Mouse (Mus musculus) liver, embryonic 15.5 days (tissue): ENCODE results near the gene Rnf157. TPM values are rescaled to one million over a fixed set of nuclear protein-coding genes. Genes with fewer than 3 reads are reported as not detected.
"Not testable (repeated sequence)": the region's sequence is repeated elsewhere in the genome, so short reads cannot be mapped to it uniquely, and the experiment has no call there.

Experiments used
- ATAC-seq: fragments of 200-750 bp; cut with Nextera tagmentation; 2 replicates; pipeline ENCODE4 v1.8.0; 2017; ENCODE audit warnings: moderate number of reproducible peaks, mild to moderate bottlenecking, moderate library complexity; ENCODE audit not compliant: insufficient read depth
- H3K27ac ChIP-seq: fragments of 300-500 bp; sonication (generic); replicated peaks from 2 replicates; pipeline ENCODE4 v1.5.1; 2015; ENCODE audit warnings: mild to moderate bottlenecking, inconsistent platforms
- H3K27me3 ChIP-seq: fragments of 300-500 bp; sonication (generic); 2 replicates; pipeline ENCODE4 v1.6.1; 2015; ENCODE audit warnings: mild to moderate bottlenecking, inconsistent platforms
- H3K36me3 ChIP-seq: fragments of 300-500 bp; sonication (generic); replicated peaks from 2 replicates; pipeline ENCODE4 v1.6.1; 2015; ENCODE audit warnings: moderate library complexity, mild to moderate bottlenecking, inconsistent platforms
- H3K4me1 ChIP-seq: fragments of 300-500 bp; sonication (generic); replicated peaks from 2 replicates; pipeline ENCODE4 v1.6.1; 2015; ENCODE audit warnings: inconsistent platforms
- H3K4me2 ChIP-seq: fragments of 300-500 bp; sonication (generic); 2 replicates; pipeline ENCODE4 v1.6.1; 2015; ENCODE audit warnings: moderate library complexity, mild to moderate bottlenecking, inconsistent platforms
- H3K4me3 ChIP-seq: fragments of 300-500 bp; sonication (generic); replicated peaks from 2 replicates; pipeline ENCODE4 v1.5.1; 2015; ENCODE audit warnings: mild to moderate bottlenecking, inconsistent platforms
- H3K9ac ChIP-seq: fragments of 300-500 bp; sonication (generic); 2 replicates; pipeline ENCODE4 v1.6.1; 2015; ENCODE audit warnings: moderate library complexity, mild to moderate bottlenecking, inconsistent platforms
- H3K9me3 ChIP-seq: fragments of 300-500 bp; sonication (generic); replicated peaks from 2 replicates; pipeline ENCODE4 v1.6.1; 2016; ENCODE audit warnings: inconsistent platforms
- WGBS: fragments of 180-500 bp; shearing (Covaris S2); methylation state at CpG from one replicate; pipeline ENCODE4 v1.1.7; 2015; ENCODE audit warnings: mixed read lengths; ENCODE audit not compliant: insufficient replicate concordance; 5-methylcytosine and 5-hydroxymethylcytosine counted together
- polyA plus RNA-seq: library from polyadenylated mRNA; unstranded; fragments of >200 nt; fragmentation: Nextera tagmentation; extraction: Ambion mirVana; gene quantifications from 2 replicates; pipeline ENCODE4 v1.2.1, GENCODE M21; 2015

Rnf157 gene
- polyA plus RNA-seq, 1 experiment from 2014 or later = 1.4 TPM

- not testable (repeated sequence) for ATAC-seq, H3K4me2 ChIP-seq, H3K27me3 ChIP-seq, H3K9me3 ChIP-seq, H3K36me3 ChIP-seq, H3K27ac ChIP-seq, H3K4me3 ChIP-seq, H3K9ac ChIP-seq
- WGBS = 83% methylated on average over 11 of the region's 11 CpGs
- peaks cover 42% of the 10 kb centered on the region for H3K4me1 ChIP-seq
Measured at GRCm38 (mm10) chr11:116426328-116426727, 13.5 kb upstream of the Rnf157 start.

- 22% methylated on average over 8 of the region's 8 CpGs for WGBS
- Histone ChIP-seq H3K4me1 (peaks cover 27% of the 10 kb centered on the region), H3K27ac (0 out of 2 replicates have a peak overlapping the region, but pooled peaks have one; percentile 39), H3K27me3 (no peaks in the 10 kb centered on the region), H3K4me2 (no peak overlapping the region), H3K9me3 (no peaks in the 10 kb centered on the region), H3K36me3 (no peaks in the 10 kb centered on the region), H3K4me3 (no peak overlapping the region), H3K9ac (no peak overlapping the region)
- no peak for ATAC-seq
Measured at GRCm38 (mm10) chr11:116424621-116425407, 12.0 kb upstream of the Rnf157 start.

GRCm38 (mm10) chr11:116423782-116424620 lies 11.2 kb upstream of the Rnf157 start:
- ATAC-seq = peak; percentile 38; the same call in 1 of the 2 replicates
- H3K4me3 ChIP-seq = no peak overlapping the region
- WGBS = 32% methylated on average over 10 of the region's 10 CpGs
- no peak overlapping the region for H3K9ac ChIP-seq
- no peaks in the 10 kb centered on the region for H3K9me3 ChIP-seq
- H3K27me3 ChIP-seq = no peaks in the 10 kb centered on the region
- no peak overlapping the region for H3K4me2 ChIP-seq
- no peaks in the 10 kb centered on the region for H3K36me3 ChIP-seq
- peak overlapping the region; percentile 39; the same call in 1 of the 2 replicates for H3K27ac ChIP-seq
- peaks cover 20% of the 10 kb centered on the region for H3K4me1 ChIP-seq

- Histone ChIP-seq H3K4me3 (no peak overlapping the region), H3K9me3 (no peaks in the 10 kb centered on the region), H3K27me3 (no peaks in the 10 kb centered on the region), H3K4me2 (no peak overlapping the region), H3K4me1 (peaks cover 20% of the 10 kb centered on the region), H3K9ac (no peak overlapping the region), H3K27ac (no peak overlapping the region), H3K36me3 (no peaks in the 10 kb centered on the region)
- ATAC-seq = no peak
- WGBS = 57% methylated on average over 6 of the region's 6 CpGs
Measured at GRCm38 (mm10) chr11:116423214-116423613, 10.4 kb upstream of the Rnf157 start.

GRCm38 (mm10) chr11:116422562-116422961 lies 9.7 kb upstream of the Rnf157 start:
- Histone ChIP-seq H3K36me3 (no peaks in the 10 kb centered on the region), H3K4me2 (no peak overlapping the region), H3K9me3 (no peaks in the 10 kb centered on the region), H3K4me3 (no peak overlapping the region), H3K27me3 (no peaks in the 10 kb centered on the region), H3K27ac (no peak overlapping the region), H3K9ac (no peak overlapping the region), H3K4me1 (peaks cover 23% of the 10 kb centered on the region)
- no peak for ATAC-seq
- WGBS = 76% methylated on average over 2 of the region's 2 CpGs

- Histone ChIP-seq H3K4me2 (no peak overlapping the region), H3K9me3 (no peaks in the 10 kb centered on the region), H3K36me3 (no peaks in the 10 kb centered on the region), H3K27me3 (0 out of 2 replicates have a peak, but pooled peaks cover 4% of the 10 kb centered on the region), H3K27ac (no peak overlapping the region), H3K4me3 (no peak overlapping the region), H3K9ac (no peak overlapping the region), H3K4me1 (peaks cover 23% of the 10 kb centered on the region)
- 64% methylated on average over 6 of the region's 6 CpGs for WGBS
- ATAC-seq = no peak
Measured at GRCm38 (mm10) chr11:116421102-116421501, 8.3 kb upstream of the Rnf157 start.

- Histone ChIP-seq H3K9me3 (no peaks in the 10 kb centered on the region), H3K27ac (no peak overlapping the region), H3K4me1 (peaks cover 12% of the 10 kb centered on the region; the same call in 1 of the 2 replicates), H3K4me3 (no peak overlapping the region), H3K9ac (no peak overlapping the region), H3K4me2 (no peak overlapping the region), H3K36me3 (no peaks in the 10 kb centered on the region), H3K27me3 (peaks cover 12% of the 10 kb centered on the region; the same call in 1 of the 2 replicates)
- WGBS = 59% methylated on average over 6 of the region's 6 CpGs
- ATAC-seq = no peak
Measured at GRCm38 (mm10) chr11:116418841-116419462, 6.1 kb upstream of the Rnf157 start.

GRCm38 (mm10) chr11:116418194-116418840 lies 5.5 kb upstream of the Rnf157 start:
- H3K27me3 ChIP-seq = peaks cover 18% of the 10 kb centered on the region

GRCm38 (mm10) chr11:116417054-116417453 lies 4.2 kb upstream of the Rnf157 start:
- Histone ChIP-seq H3K4me2 (no peak overlapping the region), H3K9me3 (no peaks in the 10 kb centered on the region), H3K36me3 (no peaks in the 10 kb centered on the region), H3K27ac (no peak overlapping the region), H3K4me3 (no peak overlapping the region), H3K27me3 (peaks cover 31% of the 10 kb centered on the region), H3K4me1 (peaks cover 29% of the 10 kb centered on the region), H3K9ac (no peak overlapping the region)
- ATAC-seq = no peak
- 69% methylated on average over 5 of the region's 5 CpGs for WGBS

More at GRCm38 (mm10) chr11:116418194-116418840, 5.5 kb upstream of the Rnf157 start:
- Histone ChIP-seq H3K4me3 (no peak overlapping the region), H3K27ac (no peak overlapping the region), H3K9ac (no peak overlapping the region), H3K9me3 (no peaks in the 10 kb centered on the region), H3K4me2 (no peak overlapping the region), H3K4me1 (peaks cover 16% of the 10 kb centered on the region), H3K36me3 (no peaks in the 10 kb centered on the region)
- WGBS = 0% methylated on average over 2 of the region's 2 CpGs
- ATAC-seq = no peak; the same call in 1 of the 2 replicates

- peaks cover 36% of the 10 kb centered on the region for H3K4me1 ChIP-seq
- WGBS = 65% methylated on average over 6 of the region's 6 CpGs
- H3K4me2 ChIP-seq = no peak overlapping the region
- H3K36me3 ChIP-seq = no peaks in the 10 kb centered on the region
- no peak overlapping the region for H3K4me3 ChIP-seq
- H3K9me3 ChIP-seq = no peaks in the 10 kb centered on the region
- ATAC-seq = no peak
- H3K9ac ChIP-seq = no peak overlapping the region
- H3K27ac ChIP-seq = no peak overlapping the region
- peaks cover 38% of the 10 kb centered on the region for H3K27me3 ChIP-seq
Measured at GRCm38 (mm10) chr11:116416196-116416943, 3.5 kb upstream of the Rnf157 start.
